Mouse (Mus musculus): ENCODE measurements around the gene Rhot1.

Rhot1 gene

GRCm38 (mm10) chr11:80283786-80284185 is 75.0 kb downstream of the Rhot1 start:
- in situ Hi-C loops (cut with MboI; ENCODE audit: unreplicated experiment in 2 of 2): loop anchor here (5.0 to 25.0 kb wide), 4 partner anchors 64 to 1329 kb away; no protein-coding TSS in a partner anchor

- in situ Hi-C loops (cut with MboI; ENCODE audit: unreplicated experiment in 2 of 2): loop anchor here (5.0 to 25.0 kb wide), 4 partner anchors 63 to 1328 kb away; no protein-coding TSS in a partner anchor
Measured at GRCm38 (mm10) chr11:80284641-80285040, 75.8 kb downstream of the Rhot1 start.

GRCm38 (mm10) chr11:80287150-80287549 is 78.3 kb downstream of the Rhot1 start:
- in situ Hi-C loops (cut with MboI; ENCODE audit: unreplicated experiment in 2 of 2): loop anchor here in 1 of 2 experiments (5.0 to 25.0 kb wide), 4 partner anchors 60 to 1325 kb away; no protein-coding TSS in a partner anchor

GRCm38 (mm10) chr11:80289701-80290445 is 81.1 kb downstream of the Rhot1 start:
- in situ Hi-C loops (cut with MboI; ENCODE audit: unreplicated experiment in 2 of 2): loop anchor here in 1 of 2 experiments (5.0 to 25.0 kb wide), 4 partner anchors 57 to 1322 kb away; no protein-coding TSS in a partner anchor

GRCm38 (mm10) chr11:80291004-80291403 is 82.2 kb downstream of the Rhot1 start:
- in situ Hi-C loops (cut with MboI; ENCODE audit: unreplicated experiment in 2 of 2): loop anchor here in 1 of 2 experiments (25.0 kb wide), 3 partner anchors 271 to 1321 kb away; no protein-coding TSS in a partner anchor

GRCm38 (mm10) chr11:80292463-80292862 is 83.6 kb downstream of the Rhot1 start:
- in situ Hi-C loops (cut with MboI; ENCODE audit: unreplicated experiment in 2 of 2): loop anchor here in 1 of 2 experiments (25.0 kb wide), 3 partner anchors 270 to 1320 kb away; no protein-coding TSS in a partner anchor

- in situ Hi-C loops (cut with MboI; ENCODE audit: unreplicated experiment in 2 of 2): loop anchor here in 1 of 2 experiments (25.0 kb wide), 3 partner anchors 267 to 1317 kb away; no protein-coding TSS in a partner anchor
Measured at GRCm38 (mm10) chr11:80295066-80295465, 86.2 kb downstream of the Rhot1 start.

- in situ Hi-C loops (cut with MboI; ENCODE audit: unreplicated experiment in 2 of 2): loop anchor here in 1 of 2 experiments (25.0 kb wide), 3 partner anchors 267 to 1317 kb away; no protein-coding TSS in a partner anchor
Measured at GRCm38 (mm10) chr11:80295785-80296184, 87.0 kb downstream of the Rhot1 start.

- in situ Hi-C loops (cut with MboI; ENCODE audit: unreplicated experiment in 2 of 2): loop anchor here in 1 of 2 experiments (25.0 kb wide), 3 partner anchors 263 to 1313 kb away; no protein-coding TSS in a partner anchor
Measured at GRCm38 (mm10) chr11:80299513-80300235, 90.9 kb downstream of the Rhot1 start.

- in situ Hi-C loops (cut with MboI; ENCODE audit: unreplicated experiment in 2 of 2): no loop called here
Measured at GRCm38 (mm10) chr11:80300551-80301315, 91.9 kb downstream of the Rhot1 start, which contains the start of gene Rhbdl3. TSS of gene Rhbdl3 (plus strand) at chr11:80300912.

- in situ Hi-C loops (cut with MboI; ENCODE audit: unreplicated experiment in 2 of 2): no loop called here
Measured at GRCm38 (mm10) chr11:80301316-80302045, 92.7 kb downstream of the Rhot1 start.

GRCm38 (mm10) chr11:80302046-80302390 is 93.2 kb downstream of the Rhot1 start:
- in situ Hi-C loops (cut with MboI; ENCODE audit: unreplicated experiment in 2 of 2): no loop called here

- in situ Hi-C loops (cut with MboI; ENCODE audit: unreplicated experiment in 2 of 2): no loop called here
Measured at GRCm38 (mm10) chr11:80302536-80302935, 93.7 kb downstream of the Rhot1 start.

GRCm38 (mm10) chr11:80303746-80304145 is 94.9 kb downstream of the Rhot1 start:
- in situ Hi-C loops (cut with MboI; ENCODE audit: unreplicated experiment in 2 of 2): no loop called here

- in situ Hi-C loops (cut with MboI; ENCODE audit: unreplicated experiment in 2 of 2): no loop called here
Measured at GRCm38 (mm10) chr11:80304846-80305245, 96.0 kb downstream of the Rhot1 start.

GRCm38 (mm10) chr11:80308537-80308936 is 99.7 kb downstream of the Rhot1 start:
- in situ Hi-C loops (cut with MboI; ENCODE audit: unreplicated experiment in 2 of 2): no loop called here

GRCm38 (mm10) chr11:80311271-80311670 is 102.5 kb downstream of the Rhot1 start:
- in situ Hi-C loops (cut with MboI; ENCODE audit: unreplicated experiment in 2 of 2): no loop called here

GRCm38 (mm10) chr11:80312049-80312448 is 103.2 kb downstream of the Rhot1 start:
- in situ Hi-C loops (cut with MboI; ENCODE audit: unreplicated experiment in 2 of 2): no loop called here

- in situ Hi-C loops (cut with MboI; ENCODE audit: unreplicated experiment in 2 of 2): no loop called here
Measured at GRCm38 (mm10) chr11:80312565-80312964, 103.7 kb downstream of the Rhot1 start.

- in situ Hi-C loops (cut with MboI; ENCODE audit: unreplicated experiment in 2 of 2): no loop called here
Measured at GRCm38 (mm10) chr11:80313462-80313861, 104.6 kb downstream of the Rhot1 start.
